Mouse (Mus musculus): ENCODE data around the gene Minos1.

- TF ChIP-seq POLR2A (IDR thresholded peaks at IDR 0.05; ENCODE audit: extremely low read depth, insufficient read depth, low read length) (no peak), CTCF (IDR thresholded peaks at IDR 0.05; ENCODE audit: low read depth, low read length) (no peak)
Measured at GRCm38 (mm10) chr4:139091478-139092355, 39.2 kb downstream of the Minos1 start.

Data from liver, adult 2 months (tissue).